Mouse (Mus musculus): ENCODE data around the gene Phlda3. TPM values are rescaled to one million over a fixed set of nuclear protein-coding genes. Genes with fewer than 3 reads are reported as not detected.
A peak's percentile ranks its signal among the peaks of the same experiment; 100 is the strongest.

Phlda3 gene
- total RNA-seq, 2 experiments from 2014 or later, result 11.8 to 12.1 TPM

DNA sequence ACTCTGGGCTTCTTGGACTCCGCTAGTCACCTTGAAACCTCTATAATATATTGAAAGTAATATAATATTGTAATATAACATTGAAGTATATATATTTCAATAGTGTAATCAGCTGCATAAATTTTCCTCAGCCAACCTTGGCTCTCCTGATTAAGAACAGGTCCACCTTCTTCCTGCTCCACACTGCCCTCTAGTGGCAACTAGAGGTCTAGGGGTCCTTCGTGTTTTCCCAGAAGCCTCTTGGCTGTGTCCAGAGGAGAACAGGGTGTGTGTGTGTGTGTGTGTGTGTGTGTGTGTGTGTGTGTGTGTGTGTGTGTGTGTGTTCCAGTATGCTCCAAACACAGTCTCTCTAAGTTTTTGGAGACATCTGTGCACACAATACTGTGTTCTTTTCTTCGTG is 21.9 kb downstream of the Phlda3 start:
- H3K4me3 ChIP-seq, result no peak overlapping the region
- DNase-seq (ENCODE audit: low spot score in 2 of 2), result peak in 1 of 2 experiments; percentile 76
- no peak overlapping the region for H3K27ac ChIP-seq
- TF ChIP-seq CTCF (conservative IDR thresholded peaks at IDR 0.05), result peak; percentile 76

DNA sequence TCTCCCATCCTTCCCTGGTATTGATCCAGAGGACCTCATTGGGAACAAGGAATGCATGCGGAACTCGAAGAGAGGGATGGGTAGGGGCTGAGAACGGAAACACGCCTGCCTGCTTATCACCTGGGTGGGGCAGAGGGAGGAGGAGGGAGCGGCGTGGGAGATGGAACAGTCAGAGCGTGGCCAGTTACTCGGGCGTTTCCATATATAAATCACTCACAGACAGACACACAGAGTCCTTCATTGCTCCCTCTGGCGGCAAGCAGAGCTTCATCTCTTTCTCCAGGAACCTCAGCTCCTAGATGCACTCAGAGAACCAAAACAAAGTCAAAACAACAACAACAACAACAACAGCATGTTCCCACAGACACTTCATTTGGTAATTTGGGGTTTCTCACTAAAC is 22.8 kb downstream of the Phlda3 start:
- no peak for DNase-seq (ENCODE audit: low spot score in 2 of 2)
- H3K27ac ChIP-seq, result no peak overlapping the region
- peak; percentile 67 for TF ChIP-seq CTCF (conservative IDR thresholded peaks at IDR 0.05)
- H3K4me3 ChIP-seq, result no peak overlapping the region

DNA sequence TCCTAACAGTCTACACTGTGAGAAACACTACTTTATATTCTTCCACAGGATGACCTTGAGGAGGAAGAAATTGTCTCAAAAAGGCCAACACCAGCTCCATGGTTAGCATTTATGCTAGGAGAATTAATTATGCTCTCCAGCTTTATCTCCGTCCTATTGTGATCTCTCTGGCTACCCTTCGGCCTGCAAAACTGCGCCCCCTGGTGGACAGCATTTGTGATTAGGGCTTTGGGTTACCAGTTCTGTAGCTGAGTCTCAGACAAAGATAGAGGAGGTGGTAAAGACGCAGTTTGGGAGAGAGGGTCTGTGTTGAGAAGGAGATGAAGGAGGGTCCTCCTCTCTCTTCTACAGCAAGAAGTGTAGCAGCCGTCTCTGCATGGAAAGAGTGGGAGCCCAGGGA is 23.9 kb downstream of the Phlda3 start:
- no peak overlapping the region for H3K4me3 ChIP-seq
- DNase-seq (ENCODE audit: low spot score in 2 of 2), result peak in 1 of 2 experiments; percentile 79
- TF ChIP-seq CTCF (conservative IDR thresholded peaks at IDR 0.05), result peak; percentile 95
- H3K27ac ChIP-seq, result no peak overlapping the region

DNA sequence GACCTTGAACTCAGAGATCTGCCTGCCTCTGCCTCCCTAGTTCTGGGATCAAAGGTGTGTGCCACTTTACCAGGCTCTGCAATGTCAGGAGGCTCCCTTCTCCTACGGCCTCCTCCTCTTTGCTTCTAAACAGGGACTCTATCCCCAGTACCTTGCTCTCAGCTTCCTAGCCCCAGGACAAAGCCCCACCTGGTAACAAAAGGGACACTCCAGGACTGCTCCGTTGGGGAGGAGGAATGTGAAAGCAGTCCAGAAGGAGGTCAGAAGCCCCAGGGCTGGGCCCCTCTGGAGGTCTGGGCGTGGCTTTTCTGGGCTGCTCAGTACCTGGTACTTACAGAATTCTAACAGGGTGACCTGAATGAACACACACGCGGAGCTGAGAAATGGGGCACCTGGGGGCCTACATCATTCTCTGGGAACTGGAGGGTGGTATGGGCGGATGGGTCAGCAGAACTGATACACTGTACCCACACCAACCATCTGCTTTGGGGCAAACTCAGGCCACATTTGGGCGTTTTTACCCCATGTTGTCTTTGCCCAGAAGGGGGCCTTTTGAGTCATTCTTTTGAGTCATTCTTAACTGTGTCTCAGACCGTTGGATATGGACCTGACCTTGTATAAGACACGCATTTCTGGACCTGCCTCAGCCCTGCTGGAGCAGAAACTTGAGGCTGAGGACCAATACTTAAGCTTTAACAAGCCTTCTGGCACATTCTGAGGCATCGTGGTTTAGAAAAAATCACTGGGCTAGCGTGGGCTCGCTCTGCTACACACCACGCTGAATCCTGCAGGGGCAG is 26.4 kb downstream of the Phlda3 start:
- Histone ChIP-seq H3K4me3 (no peak overlapping the region), H3K27ac (no peak overlapping the region)
- DNase-seq (ENCODE audit: low spot score in 2 of 2), result no peak
- no peak for TF ChIP-seq CTCF (conservative IDR thresholded peaks at IDR 0.05)

DNA sequence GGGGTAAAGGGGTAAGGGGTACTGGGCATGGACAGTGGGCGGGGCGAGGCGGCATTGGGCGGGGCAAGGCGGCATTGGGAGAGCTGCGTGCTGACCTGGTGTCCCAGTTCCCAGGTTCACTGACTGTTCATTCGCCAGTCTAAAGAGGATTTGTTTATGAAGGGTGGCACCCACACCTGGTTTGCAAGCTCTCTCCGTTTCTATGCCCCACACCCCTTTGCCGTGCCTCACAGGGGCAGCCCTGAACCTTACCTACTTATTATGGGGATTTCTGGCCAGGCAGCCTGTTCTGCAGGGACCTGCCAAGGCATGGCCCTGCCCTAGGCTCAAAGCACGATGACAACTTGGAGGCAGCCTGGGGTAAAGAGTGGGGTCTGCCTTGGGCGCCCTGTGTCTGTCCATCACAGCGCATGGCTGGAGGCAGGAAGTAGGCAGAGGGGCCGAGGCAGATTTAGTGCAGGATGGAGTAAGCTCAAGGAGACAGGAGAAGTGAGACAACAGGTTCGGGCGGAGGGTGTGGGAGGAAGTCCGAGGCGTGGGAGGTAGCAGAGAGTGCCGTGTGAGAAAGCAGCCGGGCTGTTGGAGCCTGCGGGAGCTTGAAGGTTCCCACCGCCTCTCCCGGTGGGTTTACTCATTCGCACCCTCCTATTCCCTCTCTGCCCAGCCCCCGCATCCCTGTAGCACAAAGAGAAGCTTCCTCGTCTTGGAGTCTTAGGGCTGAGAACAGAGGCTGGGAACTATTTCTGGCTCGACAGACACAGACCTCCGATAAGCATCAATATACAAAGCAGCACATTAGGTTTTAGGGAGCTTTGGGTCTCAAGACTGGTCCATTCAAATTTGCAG is 27.7 kb downstream of the Phlda3 start:
- DNase-seq (ENCODE audit: low spot score in 2 of 2), result peak in 1 of 2 experiments; percentile 25
- no peak for TF ChIP-seq CTCF (conservative IDR thresholded peaks at IDR 0.05)
- Histone ChIP-seq H3K27ac (no peak overlapping the region), H3K4me3 (no peak overlapping the region; the same call in 1 of the 2 replicates)

DNA sequence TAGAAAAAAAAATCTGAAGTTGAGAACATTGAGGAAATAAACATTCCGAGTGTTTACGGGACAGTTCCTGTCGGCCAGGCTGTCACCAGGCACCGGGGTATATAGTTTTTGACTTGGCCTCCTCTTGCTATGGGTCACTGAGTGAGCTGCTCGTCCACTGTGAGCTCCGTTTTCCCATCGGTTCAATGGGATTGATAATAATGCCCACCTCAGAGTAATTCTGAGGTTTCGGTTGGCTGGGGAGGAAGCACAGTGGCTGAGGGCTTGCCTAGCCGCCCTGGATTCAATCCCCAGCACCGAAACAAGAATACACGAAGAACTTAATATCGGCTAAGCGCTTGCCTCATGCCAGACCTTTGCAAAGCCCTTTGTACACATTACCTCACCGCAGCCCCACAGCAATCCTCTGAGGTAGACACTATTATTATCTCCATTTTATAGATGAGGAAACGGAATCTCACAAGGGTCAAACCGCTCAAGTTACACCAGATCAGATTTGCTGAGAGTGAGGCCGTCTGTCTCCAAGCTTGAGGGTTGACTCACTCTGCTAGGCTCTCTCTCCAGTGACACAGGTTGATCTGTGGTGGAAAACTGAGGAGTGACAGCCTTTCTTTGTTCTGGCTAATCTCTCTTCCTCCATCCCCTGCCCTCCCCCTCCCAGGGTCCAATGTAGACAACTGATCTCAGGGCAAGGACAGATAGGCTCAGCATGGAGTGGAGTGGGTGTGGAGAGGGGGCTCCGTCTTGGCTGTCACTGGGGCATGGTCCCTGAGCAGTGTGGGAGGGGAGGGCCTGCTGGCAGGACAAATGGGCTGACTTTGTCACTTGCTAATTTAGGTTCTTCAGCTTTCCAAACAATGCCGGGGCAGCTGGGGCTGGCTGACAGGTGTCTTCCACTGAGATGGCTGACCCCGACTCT is 28.6 kb downstream of the Phlda3 start:
- DNase-seq (ENCODE audit: low spot score in 2 of 2), result no peak
- H3K27ac ChIP-seq, result no peak overlapping the region
- no peak overlapping the region; the same call in 1 of the 2 replicates for H3K4me3 ChIP-seq
- TF ChIP-seq CTCF (conservative IDR thresholded peaks at IDR 0.05), result no peak

DNA sequence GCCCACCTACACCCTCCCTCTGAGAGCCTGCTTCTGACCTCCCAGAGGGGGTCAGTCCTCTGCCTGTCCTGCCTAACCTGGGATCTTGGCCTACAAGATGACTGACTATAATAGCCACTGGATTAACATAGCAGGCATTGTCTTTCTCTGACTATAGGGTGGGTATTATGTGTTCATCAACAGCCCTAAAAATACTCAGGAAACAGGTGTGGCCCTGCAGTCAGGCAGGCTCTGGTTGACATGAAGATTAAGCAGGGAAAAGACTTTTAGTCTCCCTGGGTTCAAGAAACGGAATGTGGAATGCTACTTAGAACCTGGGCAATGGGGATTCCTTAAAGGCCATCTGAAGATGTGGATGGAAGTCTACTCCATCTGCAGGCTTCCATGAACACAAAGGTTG is 32.6 kb downstream of the Phlda3 start:
- DNase-seq (ENCODE audit: low spot score in 2 of 2), result no peak
- TF ChIP-seq CTCF (conservative IDR thresholded peaks at IDR 0.05), result no peak
- Histone ChIP-seq H3K4me3 (no peak overlapping the region), H3K27ac (no peak overlapping the region)

DNA sequence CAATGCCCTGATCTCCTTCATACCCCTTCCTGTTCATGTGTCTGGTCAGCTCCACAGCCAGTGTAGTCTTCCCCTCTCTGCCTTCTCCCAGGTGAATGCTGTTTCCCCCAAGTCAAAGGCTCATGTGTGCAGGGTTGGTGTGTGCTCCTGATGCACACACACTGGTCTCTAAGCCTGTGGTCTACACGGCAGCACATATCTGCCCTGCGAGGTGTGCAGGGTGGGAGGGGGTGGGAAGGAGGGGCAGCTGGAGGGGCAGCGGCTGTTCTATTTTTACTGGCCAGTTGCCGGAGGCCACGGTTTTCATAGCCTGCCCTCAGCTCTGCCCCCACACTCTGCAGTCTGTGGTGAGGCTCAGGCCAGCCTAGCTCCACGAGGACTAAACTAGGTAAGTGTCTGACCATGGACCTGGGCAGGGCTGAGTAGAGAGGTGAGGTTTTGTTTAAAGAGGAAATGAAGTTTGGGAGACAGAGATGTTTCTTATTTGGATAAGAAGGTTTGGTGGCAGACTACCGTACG is 33.2 kb downstream of the Phlda3 start:
- no peak overlapping the region for H3K27ac ChIP-seq
- no peak overlapping the region for H3K4me3 ChIP-seq
- DNase-seq (ENCODE audit: low spot score in 2 of 2), result no peak
- TF ChIP-seq CTCF (conservative IDR thresholded peaks at IDR 0.05), result no peak

DNA sequence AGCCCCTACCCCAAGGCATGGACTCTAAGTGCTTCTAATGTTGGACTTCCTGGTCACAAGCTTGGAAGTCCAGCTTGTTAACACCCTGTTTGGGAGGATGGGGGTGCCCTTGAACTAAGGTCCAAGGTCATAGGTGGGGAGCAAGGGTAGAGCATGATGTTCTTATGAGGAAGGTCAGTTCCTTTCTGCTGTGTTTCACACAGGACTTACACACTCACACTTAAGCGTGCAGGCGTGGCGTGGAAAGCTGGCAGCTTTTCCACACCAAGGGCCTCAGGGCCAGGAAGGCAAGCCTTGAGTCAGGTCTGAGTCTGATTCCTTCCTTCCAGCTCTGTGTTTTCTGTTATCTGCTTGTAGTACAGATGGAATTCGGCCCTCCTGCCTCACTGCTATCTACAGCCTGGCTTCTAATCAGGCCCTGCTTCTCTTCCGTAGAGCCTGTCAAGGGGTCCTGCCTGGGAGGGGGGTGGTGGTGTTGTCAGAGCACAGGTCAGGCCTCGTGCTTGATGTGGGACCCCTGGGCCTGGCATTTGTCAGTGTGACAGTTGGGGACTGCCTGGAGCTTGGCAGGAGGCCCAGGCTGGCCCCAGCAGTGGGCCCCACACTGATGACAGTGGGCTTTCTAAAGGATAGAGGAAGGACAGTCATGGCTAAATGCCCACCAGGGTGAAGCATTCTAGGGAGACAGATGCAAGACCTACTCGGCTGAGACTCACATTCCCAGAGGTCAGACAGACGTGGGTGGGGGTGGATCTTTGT is 34.5 kb downstream of the Phlda3 start:
- TF ChIP-seq CTCF (conservative IDR thresholded peaks at IDR 0.05), result no peak
- Histone ChIP-seq H3K27ac (no peak overlapping the region), H3K4me3 (no peak overlapping the region)
- DNase-seq (ENCODE audit: low spot score in 2 of 2), result no peak

DNA sequence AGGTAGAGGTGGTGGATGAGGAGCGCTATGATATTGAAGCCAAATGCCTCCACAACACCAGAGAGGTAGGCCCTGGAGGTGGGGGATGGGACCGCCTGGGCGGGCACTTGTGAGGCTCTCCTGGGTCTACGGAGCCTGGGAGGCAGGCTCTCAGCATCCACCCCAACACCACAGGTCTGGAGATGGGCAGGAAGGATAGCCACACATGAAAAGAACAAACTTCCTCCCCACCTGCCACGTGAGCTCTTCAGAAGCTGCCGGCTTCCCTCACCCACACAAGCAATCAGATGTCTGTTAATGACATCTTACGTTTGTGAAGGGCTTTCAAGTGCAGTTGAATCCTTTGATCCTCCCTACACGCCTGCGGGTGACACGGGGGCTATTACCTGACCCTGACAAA is 41.6 kb downstream of the Phlda3 start:
- H3K27ac ChIP-seq, result no peak overlapping the region

DNA sequence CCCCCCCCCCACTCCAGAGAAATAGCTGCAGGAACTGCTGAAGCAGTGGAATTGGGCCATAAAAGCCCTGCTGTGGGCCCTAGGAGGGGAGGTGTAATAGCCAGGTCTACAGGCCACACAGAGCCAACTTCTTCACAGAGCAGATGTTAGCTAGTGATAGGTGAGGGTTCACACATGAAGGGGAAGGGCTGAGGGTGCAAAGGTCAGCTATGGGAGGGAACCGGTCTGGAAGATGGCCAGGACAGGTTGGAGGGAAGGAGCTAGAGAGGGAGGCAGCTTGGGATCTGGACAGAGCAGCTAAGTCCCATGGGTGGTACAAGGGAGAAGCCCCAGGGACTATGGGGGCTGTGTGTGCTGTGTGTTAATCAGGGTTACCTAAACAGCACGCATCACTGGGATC is 44.3 kb downstream of the Phlda3 start:
- no peak overlapping the region for H3K4me3 ChIP-seq
- no peak overlapping the region for H3K27ac ChIP-seq
- TF ChIP-seq CTCF (conservative IDR thresholded peaks at IDR 0.05), result no peak
- no peak for DNase-seq (ENCODE audit: low spot score in 2 of 2)

More for the DNA sequence above, 41.6 kb downstream of the Phlda3 start:
- DNase-seq (ENCODE audit: low spot score in 2 of 2), result no peak
- TF ChIP-seq CTCF (conservative IDR thresholded peaks at IDR 0.05), result no peak
- H3K4me3 ChIP-seq, result no peak overlapping the region
